Mouse (Mus musculus) lung, embryonic 15.5 days (tissue): ENCODE data around the gene Zfp65. TPM values are rescaled to one million over a fixed set of nuclear protein-coding genes. Genes with fewer than 3 reads are reported as not detected.
"Not testable (repeated sequence)": the region's sequence is repeated elsewhere in the genome, so short reads cannot be mapped to it uniquely, and the experiment has no call there.

Experiments used
- ATAC-seq: fragments of 200-750 bp; cut with Nextera tagmentation; 2 replicates; pipeline ENCODE4 v1.8.0; 2017; ENCODE audit warnings: moderate number of reproducible peaks, borderline replicate concordance; ENCODE audit not compliant: low FRiP score, low TSS enrichment; ENCODE audit errors: extremely low read depth
- H3K27ac ChIP-seq: fragments of 300-500 bp; sonication (generic); 2 replicates; pipeline ENCODE4 v1.5.1; 2015; ENCODE audit warnings: moderate library complexity, mild to moderate bottlenecking, inconsistent platforms
- H3K27me3 ChIP-seq: fragments of 300-500 bp; sonication (generic); 2 replicates; pipeline ENCODE4 v1.6.1; 2015; ENCODE audit warnings: inconsistent platforms
- H3K36me3 ChIP-seq: fragments of 300-500 bp; sonication (generic); 2 replicates; pipeline ENCODE4 v1.6.1; 2015; ENCODE audit warnings: inconsistent platforms
- H3K4me1 ChIP-seq: fragments of 300-500 bp; sonication (generic); 2 replicates; pipeline ENCODE4 v1.6.1; 2015; ENCODE audit warnings: inconsistent platforms
- H3K4me2 ChIP-seq: fragments of 300-500 bp; sonication (generic); 2 replicates; pipeline ENCODE4 v1.6.1; 2015; ENCODE audit warnings: inconsistent platforms, mild to moderate bottlenecking, moderate library complexity
- H3K4me3 ChIP-seq: fragments of 300-500 bp; sonication (generic); 2 replicates; pipeline ENCODE4 v1.5.1; 2015; ENCODE audit warnings: mild to moderate bottlenecking, inconsistent platforms
- H3K9ac ChIP-seq: fragments of 300-500 bp; sonication (generic); 2 replicates; pipeline ENCODE4 v1.6.1; 2015; ENCODE audit warnings: inconsistent platforms
- H3K9me3 ChIP-seq: fragments of 300-500 bp; sonication (generic); 2 replicates; pipeline ENCODE4 v1.6.1; 2016; ENCODE audit warnings: inconsistent platforms
- WGBS: fragments of 180-500 bp; shearing (Covaris S2); methylation state at CpG from one replicate; pipeline ENCODE4 v1.1.7; 2015; 5-methylcytosine and 5-hydroxymethylcytosine counted together
- polyA plus RNA-seq: library from polyadenylated mRNA; unstranded; fragments of >200 nt; fragmentation: Nextera tagmentation; extraction: Ambion mirVana; gene quantifications from 2 replicates; pipeline ENCODE4 v1.2.1, GENCODE M21; 2015

Zfp65 gene
- polyA plus RNA-seq, 1 experiment from 2014 or later, result 6.6 TPM

DNA sequence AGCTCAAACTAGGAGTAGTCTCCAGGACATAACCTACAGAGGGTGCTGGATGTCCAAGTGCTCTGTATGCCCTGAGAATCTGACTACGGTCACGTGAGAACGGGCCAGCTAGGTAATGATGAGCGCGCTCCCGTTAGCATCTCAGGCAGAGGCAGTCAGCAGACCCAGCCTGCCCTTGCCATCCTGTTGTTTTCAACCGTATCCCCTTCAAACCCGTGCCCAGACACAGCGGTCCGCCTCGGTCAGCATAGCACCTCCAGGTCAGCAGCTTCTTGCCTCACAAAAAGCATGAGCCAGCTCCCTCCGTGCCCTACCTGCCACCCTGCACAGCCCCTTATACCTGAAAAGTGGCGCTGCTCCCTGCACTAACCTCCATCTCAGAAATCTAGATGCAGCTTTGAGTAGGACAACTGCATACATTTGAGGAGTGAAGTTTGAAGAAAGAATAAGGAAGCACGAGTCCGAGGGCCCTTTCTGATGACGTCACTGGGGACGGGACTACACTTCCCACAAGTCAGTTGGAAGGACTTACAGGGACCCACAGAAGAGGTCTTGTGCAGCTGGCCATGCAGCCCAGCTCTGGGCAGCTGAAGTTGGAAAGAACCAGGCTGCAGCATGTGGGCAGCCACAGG, 5.0 kb downstream of the Zfp65 start:
- H3K4me1 ChIP-seq, result 0 out of 2 replicates have a peak, but pooled peaks cover 4% of the 10 kb centered on the region
- peak overlapping the region; percentile 47; the same call in 1 of the 2 replicates for H3K27ac ChIP-seq
- H3K4me2 ChIP-seq, result peak overlapping the region; percentile 67
- H3K4me3 ChIP-seq, result peak overlapping the region; percentile 92
- H3K27me3 ChIP-seq, result no peaks in the 10 kb centered on the region
- WGBS, result under 1% methylated on average over 17 of the region's 17 CpGs
- peak; percentile 93 for ATAC-seq
- no peaks in the 10 kb centered on the region for H3K9me3 ChIP-seq
- peak overlapping the region; percentile 84 for H3K9ac ChIP-seq
- H3K36me3 ChIP-seq, result no peaks in the 10 kb centered on the region

DNA sequence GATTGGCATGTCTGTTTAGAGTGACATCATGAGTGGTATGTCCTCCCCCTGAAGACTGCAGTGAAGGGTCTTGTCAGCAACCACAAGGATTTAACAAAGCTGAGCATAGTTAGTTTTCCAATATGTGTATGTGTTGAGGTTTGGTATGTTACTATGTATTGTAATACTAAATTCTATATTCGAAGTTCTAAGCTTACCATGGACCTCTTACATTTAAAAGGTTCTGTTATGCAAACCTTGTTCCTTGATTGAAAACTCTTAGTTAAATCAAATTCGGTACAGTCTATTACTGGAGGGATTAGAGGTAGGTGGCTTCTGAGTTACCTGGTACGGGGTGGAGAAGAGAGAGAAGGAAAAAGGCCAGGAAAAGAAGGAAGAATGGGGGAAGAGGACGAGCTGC, 42.0 kb downstream of the Zfp65 start, which contains the start of gene Zfp738:
Zfp738 (minus strand) TSS at position 101 of the 400 bp plus-strand sequence.
- 0 out of 2 replicates have a peak, but pooled peaks cover 3% of the 10 kb centered on the region for H3K4me1 ChIP-seq
- 73% methylated on average over 4 of the region's 4 CpGs for WGBS
- no peaks in the 10 kb centered on the region for H3K36me3 ChIP-seq
- H3K9ac ChIP-seq, result no peak within 1 kb of the TSS
- H3K4me2 ChIP-seq, result no peak within 1 kb of the TSS
- H3K4me3 ChIP-seq, result no peak within 1 kb of the TSS
- ATAC-seq, result no peak
- no peak within 1 kb of the TSS for H3K27ac ChIP-seq
- no peaks in the 10 kb centered on the region for H3K27me3 ChIP-seq
- no peaks in the 10 kb centered on the region for H3K9me3 ChIP-seq

DNA sequence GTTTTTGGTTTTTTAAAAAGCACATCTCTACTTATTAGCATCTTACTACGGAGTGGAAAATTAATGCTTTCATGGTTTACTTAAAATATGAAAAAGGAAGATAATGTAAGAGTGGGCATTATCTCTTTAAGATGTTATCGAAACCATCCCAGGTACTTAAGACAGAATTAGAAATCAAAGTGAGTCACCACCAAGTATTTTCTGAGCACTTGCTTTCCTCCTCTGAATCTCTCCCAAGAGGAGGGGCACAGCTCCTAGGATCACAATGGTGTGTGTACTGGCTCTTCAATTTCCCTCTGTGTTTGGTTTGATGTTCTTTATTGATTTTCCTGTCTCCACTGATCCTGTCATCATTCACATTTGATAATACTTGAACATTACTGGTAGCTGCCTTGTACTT, 45.1 kb downstream of the Zfp65 start:
- peak overlapping the region; percentile 71 for H3K4me2 ChIP-seq
- not testable (repeated sequence) for H3K27me3 ChIP-seq, H3K9ac ChIP-seq, H3K36me3 ChIP-seq, H3K27ac ChIP-seq, H3K9me3 ChIP-seq, H3K4me1 ChIP-seq, ATAC-seq
- WGBS, result 54% methylated on average over 2 of the region's 2 CpGs
- peak overlapping the region; percentile 81 for H3K4me3 ChIP-seq

DNA sequence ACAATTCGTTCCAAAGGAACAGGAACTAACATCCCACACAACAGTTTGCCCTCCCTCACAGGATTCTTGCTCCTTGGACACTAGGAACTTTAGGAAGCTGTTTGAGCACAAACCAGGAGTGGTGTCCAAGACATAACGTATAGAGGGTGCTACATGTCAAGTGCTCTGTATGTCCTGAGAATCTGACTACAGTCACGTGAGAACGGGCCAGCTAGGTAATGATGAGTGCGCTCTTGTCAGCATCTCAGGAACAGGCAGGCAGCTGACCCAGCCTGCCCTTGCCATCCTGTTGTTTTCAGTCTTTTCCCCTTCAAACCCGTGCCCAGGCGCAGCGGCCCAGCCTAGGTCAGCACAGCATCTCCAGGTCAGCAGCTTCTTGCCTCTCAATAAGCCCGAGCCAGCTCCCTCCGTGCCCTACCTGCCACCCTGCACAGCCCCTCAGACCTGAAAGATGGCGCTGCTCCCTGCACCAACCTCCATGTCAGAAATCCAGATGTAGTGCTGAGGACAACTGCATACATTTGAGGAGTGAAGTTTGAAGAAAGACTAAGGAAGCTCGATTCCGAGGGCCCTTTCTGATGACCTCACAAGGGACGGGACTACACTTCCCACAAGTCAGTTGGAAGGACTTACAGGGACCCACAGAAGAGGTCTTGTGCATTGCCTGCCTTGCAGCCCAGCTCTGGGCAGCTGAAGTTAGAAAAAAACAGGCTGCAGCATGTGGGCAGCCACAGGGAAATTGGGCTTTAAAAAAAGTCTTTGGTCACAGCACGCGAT, 45.8 kb downstream of the Zfp65 start:
- 9% methylated on average over 16 of the region's 16 CpGs for WGBS
- H3K4me1 ChIP-seq, result not testable (repeated sequence)

DNA sequence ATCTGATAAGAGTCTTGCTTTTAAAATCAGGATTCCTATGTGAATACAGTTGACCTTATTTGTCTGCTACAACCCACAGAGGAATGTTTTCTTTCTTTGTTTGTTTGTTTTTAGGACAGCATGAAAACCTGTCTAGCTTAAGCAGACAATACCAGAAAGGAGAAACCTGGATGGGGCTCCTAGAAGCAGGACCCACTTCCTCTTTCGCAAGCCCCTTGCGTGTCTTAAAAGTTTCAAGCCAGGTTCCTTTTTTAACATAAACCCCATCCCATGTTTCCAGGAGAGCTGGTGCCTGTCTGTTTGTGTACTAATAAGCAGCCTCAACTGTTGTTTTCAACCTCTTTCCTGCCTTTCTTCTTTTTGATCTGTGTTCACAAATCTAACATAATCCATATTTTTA, 54.1 kb downstream of the Zfp65 start:
- H3K4me2 ChIP-seq, result no peak overlapping the region
- H3K4me3 ChIP-seq, result no peak overlapping the region
- 89% methylated on average over 2 of the region's 2 CpGs for WGBS
- no peaks in the 10 kb centered on the region for H3K27me3 ChIP-seq
- no peaks in the 10 kb centered on the region for H3K9me3 ChIP-seq
- no peaks in the 10 kb centered on the region for H3K4me1 ChIP-seq
- H3K27ac ChIP-seq, result no peak overlapping the region
- H3K36me3 ChIP-seq, result peaks cover 8% of the 10 kb centered on the region
- H3K9ac ChIP-seq, result no peak overlapping the region
- no peak for ATAC-seq

More for the DNA sequence above, 45.8 kb downstream of the Zfp65 start:
- Histone ChIP-seq H3K4me3 (peak overlapping the region; percentile 81), H3K4me2 (peak overlapping the region; percentile 71), H3K9ac (peak overlapping the region; percentile 74)
- not testable (repeated sequence) for H3K27ac ChIP-seq, H3K27me3 ChIP-seq, H3K36me3 ChIP-seq, H3K9me3 ChIP-seq
- ATAC-seq, result peak; percentile 100

Other genes with a start within 250 kb of the Zfp65 start
- gene Zfp874b, start 244.9 kb downstream of the Zfp65 start, polyA plus RNA-seq, result 2.1 and 3.8 TPM in 2 replicates
- 12.9 and 14.1 TPM in 2 replicates for gene Zfp58, start 228.6 kb downstream of the Zfp65 start, polyA plus RNA-seq
- gene Gm26965, start 203.0 kb downstream of the Zfp65 start, polyA plus RNA-seq, result not detected in 2 replicates
- 22.3 and 22.8 TPM in 2 replicates for gene Zfp87, start 203.0 kb downstream of the Zfp65 start, polyA plus RNA-seq
- gene Zfp748, start 175.3 kb downstream of the Zfp65 start, polyA plus RNA-seq, result 14.5 and 14.7 TPM in 2 replicates
- 3.5 and 4.4 TPM in 2 replicates for gene Zfp729b, start 119.5 kb downstream of the Zfp65 start, polyA plus RNA-seq
- gene Gm49345, start 91.4 kb downstream of the Zfp65 start, polyA plus RNA-seq, result not detected in 2 replicates
- 2.4 and 2.7 TPM in 2 replicates for gene Zfp729a, start 91.4 kb downstream of the Zfp65 start, polyA plus RNA-seq
- 11.0 and 12.1 TPM in 2 replicates for gene Zfp738, start 42.1 kb downstream of the Zfp65 start, polyA plus RNA-seq
- 5.6 and 6.4 TPM in 2 replicates for gene Zfp85, start 26.1 kb upstream of the Zfp65 start, polyA plus RNA-seq
- gene Zfp493, start 50.5 kb upstream of the Zfp65 start, polyA plus RNA-seq, result 2.5 and 2.9 TPM in 2 replicates
- gene Zfp273, start 84.6 kb upstream of the Zfp65 start, polyA plus RNA-seq, result 7.6 and 8.7 TPM in 2 replicates
- 1.9 and 2.2 TPM in 2 replicates for gene Gm10037, start 101.9 kb upstream of the Zfp65 start, polyA plus RNA-seq
- gene BC048507, start 134.2 kb upstream of the Zfp65 start, polyA plus RNA-seq, result not detected in 2 replicates